Mouse (Mus musculus) thymus, adult 2 months (tissue): ENCODE measurements around the gene Lce6a.

Experiments
- CTCF ChIP-seq: fragments of 200-500 bp; IDR thresholded peaks from 2 replicates; pipeline ENCODE4 v1.5.1; 2012; ENCODE audit warnings: mild to moderate bottlenecking, control low read depth, low read length, moderate library complexity, borderline replicate concordance; ENCODE audit not compliant: control insufficient read depth, poor library complexity, insufficient read depth; ENCODE audit errors: extremely low read depth
- POLR2A ChIP-seq: fragments of 200-500 bp; IDR thresholded peaks from 2 replicates; pipeline ENCODE4 v1.6.1; 2012; ENCODE audit warnings: mild to moderate bottlenecking, low read length, control low read depth, moderate library complexity; ENCODE audit not compliant: control insufficient read depth, poor library complexity, insufficient read depth; ENCODE audit errors: extremely low read depth

DNA sequence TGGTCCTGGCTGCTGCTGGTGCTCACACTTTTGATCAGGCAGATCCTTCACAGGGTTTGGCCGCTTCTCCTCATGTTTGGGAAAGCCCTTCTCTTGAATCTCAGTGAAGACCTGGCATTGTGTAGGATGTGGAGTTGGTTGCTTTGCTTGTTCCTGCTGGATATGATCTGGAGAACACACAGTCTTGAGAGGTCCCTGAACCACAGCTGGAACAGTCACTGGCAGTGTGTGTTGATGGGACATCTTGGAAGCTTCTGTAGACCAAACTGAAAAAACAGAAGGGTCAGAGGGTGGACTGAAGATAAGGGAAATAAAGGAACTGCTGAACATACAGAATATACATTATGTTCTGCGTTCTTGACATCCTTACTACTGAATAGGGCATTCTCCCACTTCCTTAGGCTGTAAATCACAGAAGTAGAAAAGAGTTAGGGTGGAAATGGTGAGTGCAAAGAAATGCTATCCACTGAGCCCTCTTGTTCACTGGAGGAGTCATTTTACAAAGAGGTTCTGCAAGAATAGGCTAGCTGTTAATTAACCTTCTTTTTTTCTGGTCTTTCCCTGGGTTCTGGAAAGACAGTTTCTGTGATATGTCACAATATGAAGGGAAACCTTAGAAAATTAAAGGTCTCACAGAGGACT, 48.8 kb downstream of the Lce6a start:
- TF ChIP-seq POLR2A (no peak), CTCF (no peak)
